Mouse (Mus musculus): ENCODE measurements around the gene Hapln4. TPM values are rescaled to one million over a fixed set of nuclear protein-coding genes. Genes with fewer than 3 reads are reported as not detected.
A peak's percentile ranks its signal among the peaks of the same experiment; 100 is the strongest.

Hapln4 gene
- polyA plus RNA-seq, 1 experiment from 2014 or later, result 0.84 TPM

DNA sequence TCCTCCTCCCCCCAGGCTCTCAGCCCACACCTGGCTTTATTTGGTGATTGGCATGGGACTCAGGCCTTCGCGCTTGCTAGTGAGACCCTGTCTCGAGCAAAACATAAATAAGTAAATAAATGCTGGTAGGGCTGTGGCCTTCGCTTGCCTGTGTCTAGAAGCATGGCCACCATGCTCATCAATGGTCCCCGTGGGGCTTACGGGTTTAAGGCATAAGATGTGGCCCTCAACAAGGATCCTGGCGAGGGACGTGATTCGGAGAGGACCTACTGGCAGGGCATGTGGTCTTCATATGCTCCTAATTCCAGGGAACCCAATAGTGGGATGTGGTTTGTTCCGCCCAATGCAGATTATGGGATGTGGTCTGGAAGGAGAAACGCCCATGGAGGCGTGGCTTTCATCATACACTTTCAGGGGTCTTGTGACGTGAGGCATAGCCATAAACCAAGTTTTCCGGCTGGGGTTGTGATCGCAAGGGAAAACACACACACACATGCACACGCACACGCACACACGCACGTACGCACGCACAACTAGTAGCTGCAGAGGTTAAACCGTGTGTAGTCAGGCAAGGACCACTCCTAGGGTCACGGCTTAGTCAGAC lies 28.0 kb downstream of the Hapln4 start:
- ATAC-seq (ENCODE audit: low read depth), result no peak; the same call in 1 of the 2 replicates
- H3K4me1 ChIP-seq (ENCODE audit: control insufficient read depth, insufficient read depth, low read length), result no peaks in the 10 kb centered on the region
- H3K9me3 ChIP-seq (ENCODE audit: control insufficient read depth, low read length), result no peaks in the 10 kb centered on the region
- no peak overlapping the region for H3K9ac ChIP-seq (replicated peaks; ENCODE audit: low read depth, low read length)
- 56% methylated on average over 23 of the region's 23 CpGs for WGBS
- H3K4me2 ChIP-seq (ENCODE audit: low read depth, low read length), result no peak overlapping the region
- H3K27me3 ChIP-seq (ENCODE audit: control insufficient read depth, insufficient read depth, low read length), result no peaks in the 10 kb centered on the region
- no peak overlapping the region for H3K4me3 ChIP-seq (ENCODE audit: low read depth, low read length)
- H3K27ac ChIP-seq (ENCODE audit: low read depth, low read length), result no peak overlapping the region
- peaks cover 78% of the 10 kb centered on the region for H3K36me3 ChIP-seq (ENCODE audit: control insufficient read depth, insufficient read depth, low read length)

DNA sequence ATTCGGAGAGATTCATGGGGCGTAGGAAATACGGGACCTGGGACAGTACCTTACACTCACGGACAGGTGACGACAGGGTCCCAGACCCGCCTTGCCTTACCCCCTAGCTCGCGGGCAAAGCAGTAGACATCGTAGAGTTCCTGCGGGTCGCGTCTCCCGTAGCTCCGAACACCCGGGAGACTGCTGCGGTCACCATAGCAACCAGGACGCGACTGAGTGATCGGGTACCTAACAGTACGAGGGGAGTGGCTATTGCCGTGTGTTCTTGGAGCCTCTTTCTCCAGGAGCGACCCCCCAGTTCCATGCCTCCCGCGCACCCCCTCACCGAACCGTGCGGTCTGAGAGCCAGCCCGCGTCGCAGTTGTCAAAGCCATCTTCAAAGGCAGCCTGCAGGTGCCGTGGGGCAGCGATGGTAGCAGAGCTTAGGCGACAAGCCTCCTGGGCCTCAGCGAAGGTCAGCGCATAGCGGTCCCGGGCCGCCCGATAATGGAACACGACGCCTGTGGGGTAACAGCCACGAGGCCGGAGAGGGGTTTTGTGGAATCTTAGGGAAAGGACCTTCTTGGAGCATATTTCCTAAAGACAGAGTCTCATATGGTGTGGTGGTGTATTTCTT lies 29.3 kb downstream of the Hapln4 start:
- no peaks in the 10 kb centered on the region for H3K27me3 ChIP-seq (ENCODE audit: control insufficient read depth, insufficient read depth, low read length)
- 8% methylated on average over 43 of the region's 43 CpGs for WGBS
- H3K9ac ChIP-seq (replicated peaks; ENCODE audit: low read depth, low read length), result no peak overlapping the region
- H3K4me3 ChIP-seq (ENCODE audit: low read depth, low read length), result no peak overlapping the region
- ATAC-seq (ENCODE audit: low read depth), result no peak; the same call in 1 of the 2 replicates
- H3K36me3 ChIP-seq (ENCODE audit: control insufficient read depth, insufficient read depth, low read length), result peaks cover 65% of the 10 kb centered on the region
- no peak overlapping the region for H3K4me2 ChIP-seq (ENCODE audit: low read depth, low read length)
- no peaks in the 10 kb centered on the region for H3K9me3 ChIP-seq (ENCODE audit: control insufficient read depth, low read length)
- no peak overlapping the region for H3K27ac ChIP-seq (ENCODE audit: low read depth, low read length)
- H3K4me1 ChIP-seq (ENCODE audit: control insufficient read depth, insufficient read depth, low read length), result peaks cover 10% of the 10 kb centered on the region

DNA sequence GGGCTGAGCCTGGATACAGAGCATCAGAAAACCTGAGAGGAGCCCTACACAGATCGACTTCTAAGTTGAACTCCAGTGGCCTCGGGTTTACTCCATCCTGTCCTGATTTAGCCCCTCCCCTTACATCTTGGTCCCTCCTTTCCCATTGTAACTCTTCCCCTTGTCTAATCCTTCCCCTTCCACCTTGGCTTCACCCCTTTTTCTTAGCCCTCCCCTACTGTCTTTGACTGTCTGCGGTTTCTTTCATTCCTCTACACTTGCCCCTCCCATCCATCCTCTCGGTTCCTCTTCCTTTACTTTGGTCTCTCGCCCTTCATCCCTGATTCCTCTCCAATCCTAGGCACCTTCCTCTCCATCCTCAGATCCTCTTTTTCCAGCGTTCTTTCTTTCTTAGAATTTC lies 31.2 kb downstream of the Hapln4 start:
- H3K9ac ChIP-seq (replicated peaks; ENCODE audit: low read depth, low read length), result no peak overlapping the region

DNA sequence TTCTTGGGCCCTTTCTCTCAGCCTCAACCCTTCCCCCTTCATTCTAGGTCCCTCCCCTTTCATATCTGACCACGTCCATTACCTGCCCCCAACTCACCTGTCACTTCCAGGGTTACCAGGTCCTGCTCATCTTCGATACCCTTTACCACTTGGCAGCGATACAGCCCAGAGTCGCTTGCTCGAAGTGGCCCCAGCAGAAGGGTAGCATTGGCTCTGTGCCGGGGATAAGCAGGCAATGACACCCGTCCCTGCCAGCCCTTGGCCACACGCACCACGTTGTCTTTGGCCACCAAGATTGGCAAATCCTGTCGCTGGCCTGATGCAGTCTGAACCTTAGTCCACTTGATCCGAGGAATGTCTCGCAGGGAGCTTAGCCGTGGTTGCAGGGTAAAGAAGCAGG lies 31.6 kb downstream of the Hapln4 start:
- H3K4me1 ChIP-seq (ENCODE audit: control insufficient read depth, insufficient read depth, low read length), result peaks cover 23% of the 10 kb centered on the region
- no peak for ATAC-seq (ENCODE audit: low read depth)
- H3K27ac ChIP-seq (ENCODE audit: low read depth, low read length), result no peak overlapping the region
- 74% methylated on average over 13 of the region's 13 CpGs for WGBS
- no peaks in the 10 kb centered on the region for H3K9me3 ChIP-seq (ENCODE audit: control insufficient read depth, low read length)
- H3K27me3 ChIP-seq (ENCODE audit: control insufficient read depth, insufficient read depth, low read length), result no peaks in the 10 kb centered on the region
- H3K4me3 ChIP-seq (ENCODE audit: low read depth, low read length), result no peak overlapping the region
- H3K4me2 ChIP-seq (ENCODE audit: low read depth, low read length), result no peak overlapping the region
- H3K36me3 ChIP-seq (ENCODE audit: control insufficient read depth, insufficient read depth, low read length), result peaks cover 46% of the 10 kb centered on the region
- H3K9ac ChIP-seq (replicated peaks; ENCODE audit: low read depth, low read length), result no peak overlapping the region

More for the DNA sequence above, 31.2 kb downstream of the Hapln4 start:
- H3K4me3 ChIP-seq (ENCODE audit: low read depth, low read length), result no peak overlapping the region
- no peak overlapping the region for H3K27ac ChIP-seq (ENCODE audit: low read depth, low read length)
- ATAC-seq (ENCODE audit: low read depth), result no peak
- no peak overlapping the region for H3K4me2 ChIP-seq (ENCODE audit: low read depth, low read length)
- 24% methylated on average over 6 of the region's 6 CpGs for WGBS
- peaks cover 23% of the 10 kb centered on the region for H3K4me1 ChIP-seq (ENCODE audit: control insufficient read depth, insufficient read depth, low read length)
- no peaks in the 10 kb centered on the region for H3K27me3 ChIP-seq (ENCODE audit: control insufficient read depth, insufficient read depth, low read length)
- no peaks in the 10 kb centered on the region for H3K9me3 ChIP-seq (ENCODE audit: control insufficient read depth, low read length)
- H3K36me3 ChIP-seq (ENCODE audit: control insufficient read depth, insufficient read depth, low read length), result peaks cover 50% of the 10 kb centered on the region

DNA sequence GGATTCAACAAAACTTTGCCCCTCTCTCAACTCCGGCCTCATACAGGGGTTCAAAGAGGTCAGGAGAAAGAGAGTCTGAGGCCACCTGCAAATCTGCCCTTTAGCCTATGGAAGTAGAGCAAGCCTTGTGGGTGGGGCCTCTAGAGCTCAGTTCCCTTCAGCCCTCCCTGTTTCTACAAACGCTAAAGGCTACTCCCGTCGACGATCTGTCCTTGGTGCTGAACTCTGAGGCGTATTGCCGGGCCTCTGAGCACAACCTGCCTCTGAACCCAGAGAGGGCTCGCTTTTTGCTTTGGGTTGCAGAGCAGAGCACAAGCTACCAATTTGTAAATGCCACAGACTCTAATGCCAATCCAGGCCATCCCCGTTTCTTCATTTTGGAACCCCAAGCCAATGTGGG lies 34.4 kb downstream of the Hapln4 start:
- no peak overlapping the region for H3K4me3 ChIP-seq (ENCODE audit: low read depth, low read length)
- no peaks in the 10 kb centered on the region for H3K9me3 ChIP-seq (ENCODE audit: control insufficient read depth, low read length)
- peaks cover 23% of the 10 kb centered on the region for H3K4me1 ChIP-seq (ENCODE audit: control insufficient read depth, insufficient read depth, low read length)
- H3K27me3 ChIP-seq (ENCODE audit: control insufficient read depth, insufficient read depth, low read length), result no peaks in the 10 kb centered on the region
- no peak for ATAC-seq (ENCODE audit: low read depth)
- H3K9ac ChIP-seq (replicated peaks; ENCODE audit: low read depth, low read length), result peak overlapping the region; percentile 17; the same call in 1 of the 2 replicates
- H3K4me2 ChIP-seq (ENCODE audit: low read depth, low read length), result peak overlapping the region; percentile 88
- WGBS, result 9% methylated on average over 9 of the region's 9 CpGs
- no peak overlapping the region for H3K27ac ChIP-seq (ENCODE audit: low read depth, low read length)
- peaks cover 21% of the 10 kb centered on the region; the same call in 1 of the 2 replicates for H3K36me3 ChIP-seq (ENCODE audit: control insufficient read depth, insufficient read depth, low read length)

DNA sequence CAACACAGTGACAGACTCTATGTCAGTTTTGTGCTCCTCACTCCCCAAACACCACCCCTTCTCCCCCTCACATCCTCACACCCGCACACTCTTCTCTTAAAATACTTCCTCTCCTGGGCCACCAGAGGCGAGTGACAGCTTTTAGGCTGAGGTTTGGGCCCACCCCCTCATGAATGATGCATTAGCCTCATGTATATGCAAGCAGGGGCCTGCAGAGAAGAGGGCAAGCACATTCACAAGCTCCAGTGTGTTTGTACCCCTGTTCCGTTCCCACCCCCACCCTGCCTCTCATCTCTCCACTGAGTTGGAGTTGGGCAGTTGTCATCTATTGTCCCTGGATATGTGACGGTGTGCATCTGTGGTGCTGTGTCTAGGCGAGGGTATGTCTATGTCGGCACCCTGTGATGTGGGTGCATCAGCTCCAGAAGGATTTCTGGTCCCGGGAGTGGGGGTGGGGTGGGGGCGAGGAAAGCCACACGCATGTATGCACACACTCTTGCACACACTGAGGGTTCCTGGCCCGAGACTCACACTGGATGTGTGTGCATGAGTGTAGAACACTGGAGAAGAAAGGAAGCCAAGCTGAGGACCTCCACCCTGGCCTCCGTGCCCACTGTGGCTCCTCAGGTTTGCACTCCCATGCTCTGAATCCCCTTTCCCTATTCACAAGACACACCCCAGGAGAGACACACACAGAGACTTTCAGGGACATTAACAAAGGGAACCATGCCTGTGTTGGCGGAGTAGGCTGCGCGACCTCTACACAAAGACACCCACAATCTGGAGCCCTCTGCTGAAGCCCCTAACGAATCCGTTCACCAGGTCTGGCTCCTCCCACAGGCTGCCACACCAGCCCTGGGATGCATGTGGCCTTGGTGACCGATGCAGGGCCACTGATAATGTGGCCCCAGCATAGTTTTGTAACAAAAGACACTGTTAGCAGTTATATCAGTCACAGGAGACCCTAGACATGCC lies 35.8 kb downstream of the Hapln4 start:
- Histone ChIP-seq H3K4me2 (ENCODE audit: low read depth, low read length) (peak overlapping the region; percentile 88), H3K27me3 (ENCODE audit: control insufficient read depth, insufficient read depth, low read length) (no peaks in the 10 kb centered on the region), H3K9ac (replicated peaks; ENCODE audit: low read depth, low read length) (peak overlapping the region; percentile 81), H3K4me1 (ENCODE audit: control insufficient read depth, insufficient read depth, low read length) (peaks cover 23% of the 10 kb centered on the region), H3K9me3 (ENCODE audit: control insufficient read depth, low read length) (no peaks in the 10 kb centered on the region), H3K27ac (ENCODE audit: low read depth, low read length) (peak overlapping the region; percentile 92), H3K36me3 (ENCODE audit: control insufficient read depth, insufficient read depth, low read length) (peaks cover 12% of the 10 kb centered on the region; the same call in 1 of the 2 replicates), H3K4me3 (ENCODE audit: low read depth, low read length) (peak overlapping the region; percentile 66)
- WGBS, result 2% methylated on average over 17 of the region's 17 CpGs
- peak; percentile 83 for ATAC-seq (ENCODE audit: low read depth)

DNA sequence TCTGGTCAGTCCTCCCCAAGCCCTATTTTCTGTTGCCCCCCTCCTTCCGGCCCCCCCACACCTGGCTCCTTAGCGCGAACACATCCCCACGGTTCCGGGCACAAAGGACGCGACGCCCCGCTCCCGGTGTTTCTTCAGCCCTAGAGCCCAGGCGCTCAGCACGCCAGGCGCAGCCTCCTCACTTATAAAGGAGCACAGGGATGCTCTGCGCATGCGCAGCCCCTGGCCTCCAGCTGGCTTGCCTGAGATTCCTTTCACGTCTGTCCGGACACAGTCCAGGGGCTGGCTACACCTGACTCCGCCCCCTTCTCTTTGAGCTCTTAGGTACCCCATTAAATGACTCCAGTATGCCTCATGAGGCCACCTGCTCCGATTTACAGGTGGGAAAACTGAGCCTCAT lies 37.4 kb downstream of the Hapln4 start, which contains the start of gene Ncan:
TSS of gene Ncan (minus strand) at position 207 of the 400 bp plus-strand sequence.
- H3K9me3 ChIP-seq (ENCODE audit: control insufficient read depth, low read length), result no peaks in the 10 kb centered on the region

DNA sequence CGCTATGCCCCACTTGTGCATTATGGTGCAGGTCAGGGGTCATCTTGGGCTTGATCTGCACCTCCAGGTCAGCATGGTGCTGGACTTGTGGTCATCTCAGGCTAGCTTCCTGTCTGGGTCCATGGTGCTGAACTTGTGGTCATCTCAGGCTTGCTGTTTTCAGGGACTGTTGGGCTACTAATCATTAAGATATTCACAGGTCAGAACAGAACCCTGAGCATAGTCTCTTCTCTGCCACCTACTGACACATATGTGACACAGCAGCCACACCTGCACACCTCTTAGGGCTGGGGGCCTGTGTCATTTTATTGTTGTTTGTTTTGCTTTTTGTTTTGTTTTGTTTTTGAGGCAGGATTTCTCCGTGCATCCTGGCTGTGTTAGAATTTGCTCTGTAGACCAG lies 39.6 kb downstream of the Hapln4 start:
- H3K9ac ChIP-seq (replicated peaks; ENCODE audit: low read depth, low read length), result no peak overlapping the region
- no peaks in the 10 kb centered on the region for H3K36me3 ChIP-seq (ENCODE audit: control insufficient read depth, insufficient read depth, low read length)
- ATAC-seq (ENCODE audit: low read depth), result no peak
- H3K4me3 ChIP-seq (ENCODE audit: low read depth, low read length), result no peak overlapping the region
- 54% methylated on average over 2 of the region's 2 CpGs for WGBS
- no peaks in the 10 kb centered on the region for H3K27me3 ChIP-seq (ENCODE audit: control insufficient read depth, insufficient read depth, low read length)
- no peak overlapping the region for H3K27ac ChIP-seq (ENCODE audit: low read depth, low read length)
- H3K4me1 ChIP-seq (ENCODE audit: control insufficient read depth, insufficient read depth, low read length), result peaks cover 9% of the 10 kb centered on the region
- no peak overlapping the region for H3K4me2 ChIP-seq (ENCODE audit: low read depth, low read length)
- no peaks in the 10 kb centered on the region for H3K9me3 ChIP-seq (ENCODE audit: control insufficient read depth, low read length)

More for the DNA sequence above, 37.4 kb downstream of the Hapln4 start, which contains the start of gene Ncan:
- Histone ChIP-seq H3K9ac (replicated peaks; ENCODE audit: low read depth, low read length) (peak within 1 kb of the TSS; percentile 81), H3K4me2 (ENCODE audit: low read depth, low read length) (peak within 1 kb of the TSS; percentile 88), H3K36me3 (ENCODE audit: control insufficient read depth, insufficient read depth, low read length) (peaks cover 5% of the 10 kb centered on the region; the same call in 1 of the 2 replicates), H3K4me1 (ENCODE audit: control insufficient read depth, insufficient read depth, low read length) (peaks cover 23% of the 10 kb centered on the region), H3K27me3 (ENCODE audit: control insufficient read depth, insufficient read depth, low read length) (no peaks in the 10 kb centered on the region), H3K27ac (ENCODE audit: low read depth, low read length) (peak within 1 kb of the TSS; percentile 92), H3K4me3 (ENCODE audit: low read depth, low read length) (peak within 1 kb of the TSS; percentile 66)
- under 1% methylated on average over 19 of the region's 19 CpGs for WGBS
- ATAC-seq (ENCODE audit: low read depth), result peak; percentile 73

Data from neural tube, embryonic 14.5 days (tissue).